Mouse (Mus musculus) CH12.LX (cell line): ENCODE results near the gene Hist1h4h.

Experiments used
- BHLHE40 ChIP-seq: IDR thresholded peaks from 2 replicates; pipeline ENCODE4 v1.6.1; 2011; ENCODE audit warnings: mild to moderate bottlenecking, low read depth, low read length, improper control_type of control experiment
- CHD1 ChIP-seq: IDR thresholded peaks from 2 replicates; pipeline ENCODE4 v1.6.1; 2012; ENCODE audit warnings: low read depth, low read length, improper control_type of control experiment, inconsistent platforms
- CTCF ChIP-seq, 2 experiments: IDR thresholded peaks in 1 of 2; conservative IDR thresholded peaks in 1 of 2; 2 replicates each; pipeline ENCODE4 v1.5.1; 2011 to 2012; ENCODE audit warnings: low read depth in 2 of 2, low read length in 2 of 2, improper control_type of control experiment in 1 of 2, inconsistent platforms in 1 of 2, mild to moderate bottlenecking in 1 of 2, moderate library complexity in 1 of 2
- RCOR1 ChIP-seq: conservative IDR thresholded peaks from 2 replicates; pipeline ENCODE4 v1.6.1; 2012; ENCODE audit warnings: low read depth, mild to moderate bottlenecking, inconsistent platforms, low read length, improper control_type of control experiment
- SMC3 ChIP-seq: IDR thresholded peaks from 2 replicates; pipeline ENCODE4 v1.6.1; 2011; ENCODE audit warnings: low read depth, low read length, improper control_type of control experiment

DNA sequence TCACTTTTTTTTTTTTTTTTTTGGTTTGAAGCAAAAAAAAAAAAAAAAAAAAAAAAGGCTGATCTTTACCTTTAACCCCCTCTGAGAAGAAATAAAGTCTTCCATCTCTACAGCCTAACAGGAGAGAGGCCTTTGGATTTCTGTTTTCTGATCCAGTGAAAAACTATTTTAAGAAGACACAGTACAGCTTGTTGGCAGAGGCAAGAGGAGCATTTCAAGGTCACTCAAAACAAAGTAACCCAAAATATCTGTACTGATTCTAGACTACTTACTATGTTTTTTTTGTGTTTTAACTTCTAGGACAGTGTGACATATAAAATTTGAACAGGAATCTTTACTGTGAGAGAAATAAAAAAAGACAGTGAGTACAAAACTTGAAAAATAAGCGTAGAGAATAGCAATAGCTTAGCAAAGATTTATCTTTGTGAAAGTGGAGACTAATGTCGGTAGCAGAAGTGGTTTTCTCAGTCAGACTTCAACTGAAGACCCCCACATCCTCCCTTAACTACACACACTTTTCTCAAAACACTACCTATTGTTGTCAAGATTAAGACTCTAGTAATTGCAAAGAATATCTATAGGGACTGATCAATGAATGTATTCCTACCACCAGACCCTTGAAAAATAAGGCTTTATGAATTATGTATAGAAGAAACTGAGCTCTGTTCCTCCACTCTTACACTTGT, 1.2 kb upstream of the Hist1h4h start:
- TF ChIP-seq BHLHE40, result 0 out of 2 replicates have a peak, but pooled peaks have one; percentile 16
- no peak for TF ChIP-seq CTCF (conservative IDR thresholded peaks at IDR 0.05 in 1 of 2, IDR thresholded peaks at IDR 0.05 in 1 of 2; ENCODE audit: low read depth in 2 of 2, low read length in 2 of 2)
- peak; percentile 85 for TF ChIP-seq CHD1
- no peak for TF ChIP-seq SMC3
- no peak for TF ChIP-seq RCOR1
